Mouse (Mus musculus) B cell, adult 62 days (primary cell): Measurements from ENCODE around the gene Gm21961. TPM values are rescaled to one million over a fixed set of nuclear protein-coding genes. Genes with fewer than 3 reads are reported as not detected.

ENCODE experiments used
- total RNA-seq: library from RNA; stranded (reverse); gene quantifications from 4 replicates; pipeline ENCODE4 v1.2.4, GENCODE M21; 2023

Gene Gm21961
- total RNA-seq = not detected in 4 replicates

DNA sequence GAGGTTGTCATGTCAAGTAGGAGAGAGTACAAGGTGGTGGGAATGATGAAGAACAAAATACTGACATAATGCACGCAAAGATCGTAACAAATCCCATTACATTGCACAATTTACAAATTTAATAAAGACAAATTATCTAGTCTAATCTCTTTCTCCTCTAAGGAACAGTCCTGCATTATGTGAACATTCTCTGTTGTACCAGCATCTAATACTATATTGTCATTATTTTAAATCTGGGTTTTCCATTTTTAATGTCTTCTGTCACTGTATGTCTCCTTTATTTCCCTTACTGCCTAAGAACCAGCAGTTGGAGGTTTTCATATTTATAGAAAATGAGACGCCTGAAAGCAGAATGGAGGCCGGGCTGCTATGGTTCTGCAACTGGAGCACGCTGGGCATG, at the start of gene Gm21961:
Gene Gm21961 (minus strand): TSS at position 101 of the 400 bp plus-strand sequence.

Other genes starting within 250 kb of the Gm21961 start
- gene Gm21798, start 197.2 kb downstream of the Gm21961 start, total RNA-seq = not detected in 4 replicates